Mouse (Mus musculus): ENCODE measurements around the gene Atg16l1.

Gene Atg16l1

DNA sequence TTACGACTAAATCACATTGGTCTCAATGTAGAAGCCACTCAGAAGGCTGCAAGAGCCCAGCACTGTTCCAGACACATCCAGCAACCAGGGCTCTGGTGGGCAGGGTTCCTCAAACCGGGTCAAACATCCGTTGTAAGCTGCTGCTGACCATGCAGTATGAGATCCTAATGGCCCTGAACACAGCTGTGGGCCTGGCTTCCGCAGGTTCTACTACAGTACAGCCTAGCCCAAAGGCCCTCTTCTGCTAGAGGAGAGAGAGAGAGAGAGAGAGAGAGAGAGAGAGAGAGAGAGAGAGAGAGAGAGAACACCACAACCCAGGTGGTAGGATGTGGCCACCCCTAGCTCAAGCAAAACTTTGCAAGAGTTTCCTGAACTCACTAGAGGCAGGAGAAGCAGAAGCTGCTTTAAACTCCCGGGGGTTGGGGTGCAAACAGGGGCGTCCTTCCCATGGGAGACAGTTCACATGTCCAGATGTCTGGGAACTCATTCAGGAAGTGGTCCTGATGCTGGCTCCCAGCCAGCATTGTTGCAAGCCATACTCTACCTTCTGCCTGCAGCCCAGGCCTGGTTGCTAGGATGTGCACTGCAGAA lies 74.0 kb downstream of the Atg16l1 start:
- no peak for DNase-seq (ENCODE audit: low spot score)

GRCm38 (mm10) chr1:87836453-87836852 lies 80.8 kb downstream of the Atg16l1 start:
- no peak for DNase-seq (ENCODE audit: low spot score)

DNA sequence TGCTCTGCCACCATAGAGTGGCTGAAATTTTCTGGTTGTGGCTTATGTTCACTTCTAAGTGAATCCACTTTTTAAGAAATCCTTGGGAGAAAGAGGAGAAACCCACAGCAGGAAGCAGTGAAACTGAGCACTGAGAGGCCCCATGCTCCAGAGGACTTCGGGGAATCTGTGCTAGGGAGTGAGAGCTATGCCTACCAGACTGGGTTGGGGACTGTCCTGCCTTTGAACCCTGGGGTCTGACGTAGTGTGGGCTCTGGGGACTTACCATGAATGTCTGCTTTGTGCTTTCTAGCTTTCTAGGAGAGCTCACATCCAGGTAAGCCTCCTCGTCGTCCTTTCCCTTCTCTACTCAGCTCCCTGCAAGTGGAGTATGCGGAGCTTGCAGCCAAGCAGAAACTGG lies 81.3 kb downstream of the Atg16l1 start:
- DNase-seq (ENCODE audit: low spot score), result no peak

GRCm38 (mm10) chr1:87840411-87841208 lies 84.9 kb downstream of the Atg16l1 start:
- DNase-seq (ENCODE audit: low spot score), result no peak
